ENCODE assay signal across 8 mouse cellular contexts in the genomic region with DNA sequence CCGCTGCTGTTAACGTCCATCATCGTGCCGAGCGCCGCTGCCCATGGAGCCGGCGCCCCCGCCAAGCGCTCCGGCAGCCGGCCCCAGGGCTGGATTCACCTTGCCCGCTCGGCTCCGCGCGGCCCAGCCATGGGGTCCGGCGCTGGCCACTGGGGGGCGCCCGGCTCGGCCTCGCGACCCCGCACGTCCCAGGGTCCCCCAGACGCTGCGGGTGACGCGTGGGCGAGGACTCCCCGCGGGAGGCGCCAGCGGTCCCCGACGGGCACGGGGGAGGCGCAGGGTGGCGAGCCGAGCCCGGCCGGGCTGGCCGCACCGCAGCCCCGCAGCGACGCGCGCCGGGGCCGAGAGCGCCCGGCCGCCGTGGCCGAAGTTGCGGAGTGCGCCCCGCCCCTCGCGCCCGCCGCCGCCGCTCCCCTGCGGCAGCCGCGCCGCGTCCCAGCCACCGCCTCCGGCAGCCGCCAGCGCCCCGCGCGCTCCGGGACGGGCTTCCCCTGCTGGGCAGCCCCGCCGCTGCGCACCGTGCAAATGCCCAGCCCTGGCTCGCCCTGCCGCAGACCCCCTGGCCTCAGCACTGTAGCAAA. TPM values are rescaled to one million over a fixed set of nuclear protein-coding genes. Genes with fewer than 3 reads are reported as not detected.
DNase-seq lines count a peak whose midpoint lies in the region; ATAC-seq and TF ChIP-seq lines count a peak whose summit lies in the region.

Gene Htr7, minus strand, starts transcription at position 277 of the 581 bp plus-strand sequence.

- no peaks in the 10 kb centered on the region for H3K4me1 ChIP-seq in embryonic fibroblast, embryonic 13.5 days (ENCODE audit: control insufficient read depth, insufficient read depth, low read length)

- DNase-seq in urinary bladder, postnatal 14 days (ENCODE audit: low spot score) = peak; percentile 3
- DNase-seq in urinary bladder, postnatal 10 days (ENCODE audit: low spot score) = no peak
- peak; percentile 1 for DNase-seq in heart, postnatal 25 days (ENCODE audit: low spot score)
- peak; percentile 15 for DNase-seq in left cerebral cortex, adult 8-10 months (ENCODE audit: low spot score in 2 of 2)
- peak; percentile 54 for DNase-seq in mesoderm, embryonic 11.5 days (ENCODE audit: low read depth, low spot score)
- DNase-seq in right cerebral cortex, postnatal 4 days = peak; percentile 47

- intact Hi-C loops in heart, postnatal 25 days (cut with DNase I) = no loop called here

- TF ChIP-seq POLR2A in embryonic fibroblast, embryonic 13.5 days (IDR thresholded peaks at IDR 0.05; ENCODE audit: low read depth, low read length) = no peak

- no peak for ATAC-seq in activated CD4-positive, CD25-positive, alpha-beta regulatory T cell, adult 4 months

- no peak for TF ChIP-seq CTCF in embryonic fibroblast, embryonic 13.5 days (IDR thresholded peaks at IDR 0.05; ENCODE audit: borderline replicate concordance, insufficient read depth, low read length)

- no peak within 1 kb of the TSS for H3K27ac ChIP-seq in embryonic fibroblast, embryonic 13.5 days (ENCODE audit: insufficient read depth, low read length)

- peak within 1 kb of the TSS; percentile 32 for H3K4me3 ChIP-seq in embryonic fibroblast, embryonic 13.5 days (ENCODE audit: insufficient read depth, low read length)

RNA-seq across cellular contexts. Expression of gene Htr7, which starts in this region (rescaled TPM):
- polyA plus RNA-seq in embryonic fibroblast, embryonic 13.5 days (2011; ENCODE audit: insufficient read length, low read depth, missing spikeins) = 0.30 and 0.44 TPM in 2 replicates
- total RNA-seq in heart, postnatal 25 days (2021) = under 1 TPM; 0.47 to 0.59 TPM
- 10 to 100 TPM in 3 of 4 experiments, 1 to 10 TPM in 1; 9.6 to 14.7 (median 12.2) TPM for total RNA-seq in left cerebral cortex, adult 8-10 months (2022)
- not detected for polyA plus RNA-seq in activated CD4-positive, CD25-positive, alpha-beta regulatory T cell, adult 4 months (2017; shearing (Covaris generic))

Comparison
In these comparisons a context has a peak if more than half of its experiments do, and no peak if none do; other contexts are left out.
1. RNA of gene Htr7 (total RNA-seq): 9.6 to 14.7 TPM in left cerebral cortex, adult 8-10 months; 0.47 to 0.59 TPM in heart, postnatal 25 days; every median in the first group is over 4 times any median in the second.
2. Peak in DNase-seq in heart, postnatal 25 days; RNA of the gene not detected or under 1 TPM.